Mouse (Mus musculus) naive thymus-derived CD4-positive, alpha-beta T cell, adult 2 months (primary cell): Measurements from ENCODE around the gene Srsf3.

Experiments used
- DNase-seq: peaks from one replicate; pipeline ENCODE4 v3.0.0-alpha.2; 2011; ENCODE audit warnings: low read depth

Srsf3 gene

DNA sequence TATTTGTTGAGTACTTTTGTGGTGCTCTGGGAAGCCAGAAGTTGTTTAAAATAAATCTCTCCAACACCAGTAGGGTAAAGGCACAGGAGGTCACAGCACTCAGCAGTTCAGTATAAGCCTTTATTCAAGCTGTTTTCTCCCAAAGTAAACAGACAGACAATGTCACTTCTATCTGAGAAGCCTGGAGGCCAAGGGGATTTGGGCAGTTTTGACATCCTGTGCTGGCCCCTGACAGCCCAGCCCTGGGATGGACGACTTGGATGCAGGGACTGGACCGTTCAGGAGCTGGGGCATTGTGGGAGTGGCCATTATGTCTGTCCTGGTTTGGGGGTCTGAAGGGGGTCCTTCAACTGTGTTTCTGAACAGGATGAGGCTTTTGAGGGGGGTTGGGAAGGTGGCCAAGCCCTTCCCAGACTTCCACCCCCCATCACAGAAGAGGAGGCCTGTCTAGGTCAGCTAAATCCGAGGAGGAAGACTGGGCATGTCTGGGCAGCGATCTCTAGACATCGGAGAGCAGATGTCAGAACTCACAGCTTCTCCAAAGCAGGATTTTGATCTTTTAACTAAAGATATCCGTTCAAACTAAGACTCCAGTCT lies 59.0 kb downstream of the Srsf3 start:
- DNase-seq = no peak

DNA sequence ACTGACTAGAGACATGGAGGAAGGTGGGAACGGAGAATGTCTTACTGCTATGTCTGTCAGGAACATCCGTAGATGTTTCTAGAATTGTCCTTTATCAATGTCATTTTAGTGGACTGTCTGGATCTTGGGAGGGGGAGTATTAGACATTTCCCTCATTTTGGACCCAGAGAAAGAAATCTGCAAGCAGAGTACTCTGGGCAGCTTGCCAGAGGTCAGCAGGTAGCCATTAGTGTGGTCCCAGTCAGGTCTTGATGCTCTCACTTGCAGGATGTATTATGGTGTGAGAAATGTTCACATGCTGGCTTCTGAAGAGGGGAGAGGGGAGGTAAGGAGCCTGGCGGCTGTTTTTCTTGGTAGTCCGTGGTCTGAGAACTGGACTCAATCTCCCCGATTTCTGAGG lies 60.1 kb downstream of the Srsf3 start:
- no peak for DNase-seq
